Mouse (Mus musculus) MEL-GATA-1-ER (cell line): ENCODE measurements around the gene Yae1d1.
"Not testable (repeated sequence)": the region's sequence is repeated elsewhere in the genome, so short reads cannot be mapped to it uniquely, and the experiment has no call there.

Experiments used
- DNase-seq: peaks from one replicate; pipeline ENCODE4 v3.0.0-alpha.2; 2012; ENCODE audit warnings: low read depth; ENCODE audit errors: extremely low read depth

Gene Yae1d1

GRCm38 (mm10) chr13:17992697-17993514 lies at the start of gene Yae1d1:
Gene Yae1d1, minus strand, starts transcription at chr13:17993349.
- DNase-seq: peak; percentile 42

GRCm38 (mm10) chr13:18038814-18039213 lies 45.7 kb upstream of the Yae1d1 start:
- DNase-seq: no peak

DNA sequence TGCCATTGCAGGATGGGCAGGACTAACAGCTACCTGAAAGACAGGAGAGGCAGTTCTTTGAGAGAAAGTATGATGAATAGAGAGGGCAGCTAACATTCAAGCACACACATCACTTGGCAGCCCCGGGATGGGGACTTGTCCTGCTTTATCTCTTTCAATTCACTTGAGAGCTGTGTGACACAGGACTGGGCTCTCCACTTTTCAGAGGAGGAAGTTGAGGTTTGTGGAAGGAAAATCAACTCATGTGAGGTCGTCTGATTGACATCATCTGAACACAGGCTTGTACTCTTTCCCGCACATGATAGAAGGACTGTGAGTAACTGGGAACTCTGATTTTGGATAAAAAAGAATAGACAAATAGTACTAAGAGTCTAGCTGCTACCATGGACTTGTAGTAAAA lies 23.5 kb upstream of the Yae1d1 start:
- DNase-seq: no peak

GRCm38 (mm10) chr13:18013205-18013604 lies 20.1 kb upstream of the Yae1d1 start:
- no peak for DNase-seq

DNA sequence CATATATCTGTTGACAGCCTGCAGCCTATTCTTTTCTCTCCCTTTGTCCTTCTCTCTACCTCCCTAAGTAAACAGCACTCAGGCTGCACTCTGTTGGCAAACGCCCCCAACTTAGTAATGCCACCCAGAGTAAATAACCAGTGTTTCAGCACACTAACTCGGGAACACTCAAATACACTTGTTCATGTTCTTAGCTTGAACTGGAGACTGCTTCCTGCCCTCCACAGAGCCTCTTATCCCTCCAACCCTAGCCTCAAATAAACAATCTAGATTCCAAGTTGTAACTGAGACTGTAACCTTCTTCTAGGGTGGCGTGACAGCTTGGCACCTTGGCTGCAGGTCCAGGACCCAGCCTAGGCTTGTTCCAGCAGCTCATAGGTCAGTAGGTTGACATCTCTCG lies 17.9 kb upstream of the Yae1d1 start:
- DNase-seq: no peak

- no peak for DNase-seq
Observed at GRCm38 (mm10) chr13:17993515-17993847, 332 bp upstream of the Yae1d1 start.

- DNase-seq: peak; percentile 15
Observed at GRCm38 (mm10) chr13:17992009-17992408, 1.1 kb downstream of the Yae1d1 start.

DNA sequence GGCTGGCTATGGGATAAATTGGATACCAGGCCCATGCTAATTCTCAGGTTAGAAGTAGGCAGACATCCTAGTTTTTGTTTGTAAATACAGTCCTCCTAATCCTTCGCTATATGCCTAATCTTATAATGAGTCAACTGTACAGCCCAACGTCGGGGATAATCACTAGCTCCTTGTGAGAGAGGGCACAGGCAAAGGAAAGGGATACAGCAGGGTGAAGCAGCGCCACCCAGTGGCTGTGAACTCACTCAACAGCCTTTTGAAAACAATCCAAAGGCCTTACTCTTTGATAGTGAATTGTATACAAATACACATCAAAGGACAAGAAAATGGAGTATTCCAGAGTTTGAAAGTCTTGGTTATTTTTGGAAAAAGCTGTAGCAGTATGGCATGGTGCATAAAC lies 10.0 kb downstream of the Yae1d1 start:
- DNase-seq: peak; percentile 27

- no peak for DNase-seq
Observed at GRCm38 (mm10) chr13:17982634-17983033, 10.5 kb downstream of the Yae1d1 start.

DNA sequence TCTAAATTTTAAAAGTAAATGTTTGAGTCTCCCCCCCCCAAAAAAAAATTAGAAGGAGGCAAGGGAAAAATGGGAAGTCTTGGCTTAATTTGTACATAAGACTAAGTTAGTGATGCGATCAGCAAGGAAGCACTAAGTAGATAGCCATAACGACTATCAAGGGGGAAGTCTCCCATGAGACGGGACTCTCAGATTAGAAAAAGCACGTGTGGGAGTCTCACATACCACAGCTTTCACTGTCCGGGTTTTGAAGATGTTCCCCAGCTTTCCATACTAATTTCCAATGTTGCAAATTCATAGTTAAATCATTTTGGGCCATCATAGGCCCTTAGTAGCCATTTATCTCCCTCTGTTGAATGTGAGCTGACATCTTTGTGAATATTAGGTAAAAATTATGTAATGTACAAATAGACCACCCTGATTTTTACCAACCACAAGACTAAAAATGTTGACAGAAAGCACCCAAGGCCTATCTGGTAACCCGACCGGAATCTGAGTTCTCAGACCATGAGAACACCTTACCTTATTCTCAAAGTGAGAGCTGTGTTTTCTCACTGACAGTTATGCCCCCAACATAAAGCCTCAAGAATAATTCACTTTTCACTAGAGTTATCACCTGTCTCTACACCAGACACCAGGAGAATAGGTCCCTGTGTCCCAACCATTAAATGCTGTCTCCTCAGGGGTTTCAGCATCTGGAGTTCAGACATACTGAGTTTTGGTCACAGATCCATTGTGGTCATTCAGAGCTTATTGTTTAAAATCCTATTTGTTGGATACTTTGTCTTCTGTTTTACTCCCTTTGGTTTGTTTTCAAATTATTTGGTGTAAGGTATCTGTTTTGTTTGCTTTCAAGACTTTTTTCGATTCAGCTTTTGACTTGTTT lies 16.1 kb downstream of the Yae1d1 start:
- DNase-seq: no peak

DNA sequence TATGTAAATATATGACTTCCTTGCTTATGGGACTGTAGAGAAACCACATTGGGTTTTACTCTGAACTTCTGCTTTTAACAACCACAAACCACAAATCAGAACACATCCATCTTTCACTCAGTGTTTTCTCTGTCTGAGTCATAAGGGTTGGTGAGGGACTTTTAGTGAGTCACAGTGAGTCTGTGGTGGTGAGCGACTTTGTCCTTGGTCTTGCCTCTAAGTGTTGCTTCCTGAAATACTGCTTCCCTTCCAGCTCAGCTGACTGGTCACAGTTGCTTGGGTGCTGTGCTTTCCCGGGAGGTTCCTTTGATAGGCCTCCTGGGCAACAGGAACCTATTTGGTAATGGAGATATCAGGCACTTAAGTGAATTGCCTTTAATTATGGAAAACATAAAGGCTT lies 17.3 kb downstream of the Yae1d1 start:
- DNase-seq: peak; percentile 82

- DNase-seq: no peak
Observed at GRCm38 (mm10) chr13:17975457-17975856, 17.7 kb downstream of the Yae1d1 start.

DNA sequence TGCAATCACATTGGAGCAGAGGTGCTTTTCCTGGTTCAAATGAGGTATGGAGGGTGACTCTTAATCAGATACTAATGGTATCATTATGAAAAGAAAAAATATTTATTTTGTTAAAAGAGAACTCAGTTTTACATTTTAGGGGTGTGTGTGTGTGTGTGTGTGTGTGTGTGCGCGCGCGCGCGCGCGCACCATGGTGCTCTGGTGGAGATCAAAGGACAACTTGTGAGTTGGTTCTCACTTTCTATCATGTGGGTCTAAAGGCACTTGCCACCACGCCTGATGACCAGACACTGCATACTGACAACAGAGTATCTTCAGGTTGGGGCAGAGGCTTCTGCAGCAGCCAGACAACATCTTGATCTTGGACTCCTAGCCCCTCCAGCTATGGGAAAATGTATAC lies 18.4 kb downstream of the Yae1d1 start:
- no peak for DNase-seq

DNA sequence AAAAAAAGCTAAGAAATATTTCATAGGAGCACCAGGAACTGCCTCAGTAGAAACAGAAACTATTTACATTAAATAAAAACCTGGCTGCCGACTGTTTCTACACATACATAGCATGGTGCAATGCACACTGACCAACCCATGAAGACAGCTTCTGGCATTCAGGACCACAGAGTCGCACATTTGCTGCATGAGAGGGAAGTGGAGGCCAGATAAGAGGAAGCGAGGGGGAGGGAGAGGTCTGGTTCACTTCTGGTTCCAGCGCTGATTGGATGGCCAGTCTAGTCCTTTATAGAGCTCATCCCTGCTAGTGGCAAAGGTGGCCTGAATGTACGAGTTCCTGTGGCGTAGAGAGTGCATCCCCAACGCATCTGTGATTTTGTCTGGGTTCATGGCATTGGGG lies 32.5 kb downstream of the Yae1d1 start:
- DNase-seq: no peak

GRCm38 (mm10) chr13:17954282-17954681 lies 38.9 kb downstream of the Yae1d1 start:
- no peak for DNase-seq

DNA sequence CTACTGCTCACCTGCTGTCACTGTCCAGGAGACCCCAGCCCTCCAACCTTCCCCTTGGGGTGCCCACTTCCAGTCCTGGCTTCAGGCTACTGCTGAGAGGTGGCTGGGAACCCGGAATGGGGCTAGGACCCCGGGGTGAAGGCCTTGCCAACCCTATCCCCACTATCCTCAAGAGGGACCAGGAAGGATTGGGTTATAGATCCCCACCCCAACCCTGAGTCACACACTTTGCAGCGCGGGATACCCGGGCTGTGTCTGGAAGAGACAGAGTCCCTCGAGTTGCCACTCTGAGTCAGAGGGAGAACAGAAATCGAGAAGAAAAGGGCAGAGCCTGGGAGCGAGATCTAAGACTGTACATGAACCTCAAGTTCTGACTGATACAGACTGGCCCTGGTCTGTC lies 42.6 kb downstream of the Yae1d1 start:
- not testable (repeated sequence) for DNase-seq

- no peak for DNase-seq
Observed at GRCm38 (mm10) chr13:17949555-17949954, 43.6 kb downstream of the Yae1d1 start.

GRCm38 (mm10) chr13:17944078-17944917 lies 48.9 kb downstream of the Yae1d1 start, which contains the start of gene Rala:
Gene Rala, minus strand, starts transcription at chr13:17944239.
- DNase-seq: peak; percentile 36

GRCm38 (mm10) chr13:17943306-17944077 lies 49.7 kb downstream of the Yae1d1 start:
- DNase-seq: no peak

- DNase-seq: peak; percentile 39
Observed at GRCm38 (mm10) chr13:17942338-17942737, 50.8 kb downstream of the Yae1d1 start.
